Mouse (Mus musculus): ENCODE measurements around the gene 4430402I18Rik.

- TF ChIP-seq CTCF (IDR thresholded peaks at IDR 0.05; ENCODE audit: control insufficient read depth, insufficient read depth, insufficient read length): no peak
- no peak for TF ChIP-seq MYOG (IDR thresholded peaks at IDR 0.05; ENCODE audit: control insufficient read depth, extremely low read depth, insufficient read length)
- no peak for TF ChIP-seq MAX (IDR thresholded peaks at IDR 0.05)
- TF ChIP-seq CEBPB (IDR thresholded peaks at IDR 0.05; ENCODE audit: low read depth): no peak
Measured at GRCm38 (mm10) chr19:28929034-28929433, 38.6 kb downstream of the 4430402I18Rik start.

Data from C2C12 (cell line).